Mouse (Mus musculus) limb, embryonic 15.5 days (tissue): Measurements from ENCODE around the gene Fxr1. TPM values are rescaled to one million over a fixed set of nuclear protein-coding genes. Genes with fewer than 3 reads are reported as not detected.
"Not testable (repeated sequence)": the region's sequence is repeated elsewhere in the genome, so short reads cannot be mapped to it uniquely, and the experiment has no call there.

Source experiments
- ATAC-seq: fragments of 200-750 bp; cut with Nextera tagmentation; 2 replicates; pipeline ENCODE4 v1.8.0; 2017; ENCODE audit warnings: low read depth, moderate TSS enrichment; ENCODE audit not compliant: insufficient number of reproducible peaks, low FRiP score, low TSS enrichment
- H3K27ac ChIP-seq: fragments of 300-500 bp; sonication (generic); 2 replicates; pipeline ENCODE4 v1.5.1; 2015; ENCODE audit warnings: moderate library complexity, mild to moderate bottlenecking, inconsistent platforms
- H3K27me3 ChIP-seq: fragments of 300-500 bp; sonication (generic); 2 replicates; pipeline ENCODE4 v1.6.1; 2015; ENCODE audit warnings: inconsistent platforms
- H3K36me3 ChIP-seq: fragments of 300-500 bp; sonication (generic); 2 replicates; pipeline ENCODE4 v1.6.1; 2015; ENCODE audit warnings: inconsistent platforms
- H3K4me1 ChIP-seq: fragments of 300-500 bp; sonication (generic); 2 replicates; pipeline ENCODE4 v1.6.1; 2015; ENCODE audit warnings: inconsistent platforms
- H3K4me2 ChIP-seq: fragments of 300-500 bp; sonication (generic); 2 replicates; pipeline ENCODE4 v1.6.1; 2015; ENCODE audit warnings: mild to moderate bottlenecking, inconsistent platforms
- H3K4me3 ChIP-seq: fragments of 300-500 bp; sonication (generic); 2 replicates; pipeline ENCODE4 v1.5.1; 2015; ENCODE audit warnings: mild to moderate bottlenecking, inconsistent platforms
- H3K9ac ChIP-seq: fragments of 300-500 bp; sonication (generic); 2 replicates; pipeline ENCODE4 v1.6.1; 2015; ENCODE audit warnings: inconsistent platforms
- H3K9me3 ChIP-seq: fragments of 300-500 bp; sonication (generic); 2 replicates; pipeline ENCODE4 v1.6.1; 2016; ENCODE audit warnings: inconsistent platforms
- WGBS: fragments of 180-500 bp; shearing (Covaris S2); methylation state at CpG from one replicate; pipeline ENCODE4 v1.1.7; 2015; 5-methylcytosine and 5-hydroxymethylcytosine counted together
- polyA plus RNA-seq: library from polyadenylated mRNA; unstranded; fragments of >200 nt; fragmentation: Nextera tagmentation; extraction: Ambion mirVana; gene quantifications from 2 replicates; pipeline ENCODE4 v1.2.1, GENCODE M21; 2015

The Fxr1 gene
- 54.0 and 58.6 TPM in 2 replicates for polyA plus RNA-seq

DNA sequence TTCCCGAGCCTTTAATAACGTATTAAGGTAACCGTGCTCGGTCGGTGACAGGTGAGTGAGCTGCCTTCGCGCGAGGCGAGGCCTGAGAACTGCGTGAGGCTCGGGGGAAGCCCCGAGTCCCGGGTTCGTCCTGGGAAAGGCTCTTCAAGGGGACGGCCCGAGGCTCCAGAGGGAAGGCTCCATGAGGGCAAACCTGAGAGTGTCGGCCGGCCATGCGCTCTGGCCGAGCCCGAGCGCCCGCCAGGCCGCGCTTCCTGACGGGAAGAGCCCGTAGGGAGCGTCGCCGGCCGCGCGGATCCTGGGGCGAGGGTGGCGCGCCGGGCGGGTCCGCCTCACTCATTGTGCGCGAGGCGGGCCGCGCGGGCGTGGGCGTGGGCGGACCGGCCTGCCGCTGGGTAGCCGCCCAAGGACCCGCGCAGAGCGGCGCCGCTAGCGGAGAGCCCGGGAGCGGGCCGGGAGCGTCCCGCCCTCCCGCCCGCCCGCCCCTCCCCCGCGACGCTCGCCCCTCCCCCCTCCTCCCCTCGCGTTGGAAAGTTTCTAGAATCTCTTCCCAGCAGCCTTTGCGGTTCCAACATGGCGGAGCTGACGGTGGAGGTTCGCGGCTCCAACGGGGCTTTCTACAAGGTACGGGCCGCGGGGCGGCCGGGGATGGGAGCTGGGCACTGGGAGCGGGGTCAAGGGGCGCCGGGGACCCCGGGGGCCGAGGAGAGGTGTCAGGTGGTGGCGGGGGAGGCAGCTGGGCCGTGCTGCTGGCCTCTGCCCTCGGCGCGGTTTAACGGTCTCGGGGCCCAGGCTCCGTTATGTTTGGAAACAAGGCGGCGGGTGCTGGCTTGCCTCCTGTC, at the start of gene Fxr1:
Gene Fxr1, plus strand, starts transcription at position 404 of the 842 bp plus-strand sequence.
- H3K9me3 ChIP-seq: no peaks in the 10 kb centered on the region
- ATAC-seq: peak; percentile 98
- H3K9ac ChIP-seq: peak within 1 kb of the TSS; percentile 99
- no peaks in the 10 kb centered on the region for H3K27me3 ChIP-seq
- WGBS: under 1% methylated on average over 57 of the region's 97 CpGs
- H3K4me2 ChIP-seq: peak within 1 kb of the TSS; percentile 68
- H3K36me3 ChIP-seq: no peaks in the 10 kb centered on the region
- peak within 1 kb of the TSS; percentile 95 for H3K27ac ChIP-seq
- peak within 1 kb of the TSS; percentile 91 for H3K4me3 ChIP-seq
- H3K4me1 ChIP-seq: 0 out of 2 replicates have a peak, but pooled peaks cover 2% of the 10 kb centered on the region

- WGBS: 58% methylated on average over 6 of the region's 6 CpGs
- Histone ChIP-seq H3K4me3 (no peak overlapping the region), H3K9me3 (no peaks in the 10 kb centered on the region), H3K9ac (no peak overlapping the region), H3K27ac (no peak overlapping the region), H3K27me3 (no peaks in the 10 kb centered on the region), H3K36me3 (no peaks in the 10 kb centered on the region), H3K4me2 (no peak overlapping the region), H3K4me1 (no peaks in the 10 kb centered on the region)
- no peak for ATAC-seq
These were observed 40.3 kb upstream of the Fxr1 start for GRCm38 (mm10) chr3:33979395-33979794.

DNA sequence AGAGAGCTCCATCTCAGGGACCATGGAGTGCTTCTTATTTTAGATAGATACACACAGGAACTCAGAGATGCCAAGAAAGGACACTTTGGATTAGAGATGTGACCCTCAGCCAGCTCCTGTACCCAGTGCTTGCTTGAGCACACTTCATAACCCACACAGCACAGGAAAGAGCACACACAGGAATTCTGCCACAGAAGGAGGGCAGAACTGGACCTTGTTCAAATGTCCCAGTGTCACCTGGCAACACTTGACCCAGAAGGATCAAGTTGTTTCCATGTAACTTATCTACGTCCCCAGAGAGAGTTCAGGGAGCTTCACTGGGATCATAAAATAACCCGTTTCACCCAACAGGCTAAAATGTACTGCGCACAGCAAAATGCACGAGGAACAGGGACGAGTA, 37.0 kb upstream of the Fxr1 start:
- Histone ChIP-seq H3K27me3 (no peaks in the 10 kb centered on the region), H3K27ac (no peak overlapping the region), H3K4me1 (no peaks in the 10 kb centered on the region), H3K9me3 (no peaks in the 10 kb centered on the region), H3K4me2 (no peak overlapping the region), H3K4me3 (no peak overlapping the region), H3K36me3 (no peaks in the 10 kb centered on the region), H3K9ac (no peak overlapping the region)
- WGBS: 75% methylated on average over 5 of the region's 5 CpGs
- ATAC-seq: no peak

GRCm38 (mm10) chr3:33989302-33989701, 30.4 kb upstream of the Fxr1 start:
- Histone ChIP-seq H3K4me3 (no peak overlapping the region), H3K4me1 (no peaks in the 10 kb centered on the region), H3K27me3 (no peaks in the 10 kb centered on the region), H3K9ac (no peak overlapping the region), H3K36me3 (no peaks in the 10 kb centered on the region), H3K9me3 (no peaks in the 10 kb centered on the region), H3K27ac (no peak overlapping the region), H3K4me2 (no peak overlapping the region)
- no peak for ATAC-seq
- WGBS: 83% methylated on average over 8 of the region's 8 CpGs

DNA sequence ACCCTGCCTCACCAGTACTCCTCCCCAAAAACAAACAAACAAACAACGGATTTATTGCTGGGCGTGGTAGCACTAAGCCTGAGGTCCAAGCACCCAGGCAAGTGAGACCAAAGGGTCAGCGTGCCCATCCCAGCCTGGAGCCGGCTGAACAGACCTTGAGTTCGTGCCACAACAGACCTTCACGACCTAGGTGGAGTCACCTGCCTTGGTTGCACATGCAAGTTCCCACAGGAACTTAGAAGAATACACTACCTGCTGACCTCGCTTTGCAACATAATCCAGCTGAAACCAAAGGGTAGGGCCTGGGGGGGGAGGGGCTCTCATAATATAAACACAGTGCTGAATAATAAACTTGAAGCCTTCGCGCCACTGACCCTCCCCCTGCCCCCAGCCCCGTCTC, 29.3 kb upstream of the Fxr1 start:
- Histone ChIP-seq H3K36me3 (no peaks in the 10 kb centered on the region), H3K4me2 (no peak overlapping the region), H3K9ac (no peak overlapping the region), H3K27me3 (no peaks in the 10 kb centered on the region), H3K9me3 (no peaks in the 10 kb centered on the region), H3K4me3 (no peak overlapping the region), H3K4me1 (no peaks in the 10 kb centered on the region), H3K27ac (no peak overlapping the region)
- WGBS: 68% methylated on average over 10 of the region's 10 CpGs
- ATAC-seq: no peak

- no peak for ATAC-seq
- no peaks in the 10 kb centered on the region for H3K36me3 ChIP-seq
- no peaks in the 10 kb centered on the region for H3K4me1 ChIP-seq
- no peaks in the 10 kb centered on the region for H3K9me3 ChIP-seq
- H3K4me3 ChIP-seq: no peak overlapping the region
- H3K27ac ChIP-seq: no peak overlapping the region
- 68% methylated on average over 8 of the region's 8 CpGs for WGBS
- no peak overlapping the region for H3K4me2 ChIP-seq
- H3K9ac ChIP-seq: no peak overlapping the region
- H3K27me3 ChIP-seq: no peaks in the 10 kb centered on the region
These were observed 28.8 kb upstream of the Fxr1 start for GRCm38 (mm10) chr3:33990921-33991320.

DNA sequence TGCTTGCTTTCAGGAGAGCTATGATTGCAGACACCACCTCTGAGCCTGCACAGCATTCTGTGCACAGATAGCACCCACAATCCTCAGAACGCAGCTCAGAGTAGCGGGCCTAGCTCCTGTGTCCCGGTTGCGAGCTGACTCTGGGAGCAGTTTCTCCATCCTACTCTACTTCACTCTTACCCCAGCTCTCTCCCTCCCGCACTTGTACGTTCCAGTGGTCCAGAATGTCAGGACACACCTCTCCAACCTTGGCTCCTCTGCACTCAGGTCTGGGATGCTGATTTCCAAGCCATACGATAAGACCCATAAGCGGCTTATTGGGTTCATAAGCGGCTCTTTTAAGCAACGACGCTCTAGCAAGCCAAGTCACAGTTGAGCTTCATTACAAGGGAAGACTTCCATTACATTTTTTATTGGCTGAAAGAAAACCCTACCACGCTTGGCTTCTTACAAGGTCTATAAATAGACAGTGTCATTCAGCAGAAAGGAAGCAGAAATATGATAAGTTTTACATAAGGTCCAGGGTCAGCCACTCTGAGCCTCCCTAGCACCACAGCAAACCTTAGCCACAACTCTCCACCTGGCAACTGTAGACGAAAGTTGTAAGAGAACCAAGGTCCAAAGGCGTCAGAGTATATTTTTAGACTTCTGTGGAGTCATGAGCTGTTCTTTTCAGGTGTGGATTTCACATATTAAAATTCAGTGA, 26.2 kb upstream of the Fxr1 start:
- no peaks in the 10 kb centered on the region for H3K27me3 ChIP-seq
- no peak overlapping the region for H3K4me2 ChIP-seq
- H3K4me3 ChIP-seq: no peak overlapping the region
- no peaks in the 10 kb centered on the region for H3K9me3 ChIP-seq
- no peaks in the 10 kb centered on the region for H3K4me1 ChIP-seq
- no peak for ATAC-seq
- H3K36me3 ChIP-seq: no peaks in the 10 kb centered on the region
- 70% methylated on average over 14 of the region's 14 CpGs for WGBS
- no peak overlapping the region for H3K27ac ChIP-seq
- no peak overlapping the region for H3K9ac ChIP-seq

DNA sequence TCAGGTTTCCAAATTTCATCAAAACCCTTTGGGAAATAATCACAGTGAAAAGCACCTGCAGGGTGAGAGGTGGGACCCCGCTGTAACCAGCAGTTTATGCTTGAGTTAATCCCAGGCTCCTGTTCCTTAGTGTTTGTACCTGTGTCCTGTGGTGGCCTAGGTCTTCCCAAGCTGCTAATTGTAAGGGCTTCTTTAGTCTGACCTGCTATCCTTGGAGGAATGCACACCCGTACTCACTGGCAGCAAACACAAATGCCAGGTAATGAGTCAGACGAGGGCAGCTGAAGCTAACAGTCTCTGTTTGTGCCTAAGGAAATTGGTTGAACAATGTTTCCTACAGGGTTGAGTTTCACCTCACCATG, 25.6 kb upstream of the Fxr1 start:
- Histone ChIP-seq H3K4me2 (no peak overlapping the region), H3K27ac (no peak overlapping the region), H3K9ac (no peak overlapping the region), H3K4me1 (no peaks in the 10 kb centered on the region), H3K36me3 (no peaks in the 10 kb centered on the region), H3K9me3 (no peaks in the 10 kb centered on the region), H3K27me3 (no peaks in the 10 kb centered on the region), H3K4me3 (no peak overlapping the region)
- no peak for ATAC-seq
- WGBS: 35% methylated on average over 3 of the region's 3 CpGs

- H3K27ac ChIP-seq, H3K9me3 ChIP-seq, H3K27me3 ChIP-seq, H3K4me3 ChIP-seq, H3K36me3 ChIP-seq, H3K4me1 ChIP-seq, H3K9ac ChIP-seq, H3K4me2 ChIP-seq, ATAC-seq: not testable (repeated sequence)
These were observed 18.1 kb upstream of the Fxr1 start for GRCm38 (mm10) chr3:34001691-34002090.

GRCm38 (mm10) chr3:34003860-34004259, 15.9 kb upstream of the Fxr1 start:
- Histone ChIP-seq H3K27ac (no peak overlapping the region), H3K4me2 (no peak overlapping the region), H3K36me3 (no peaks in the 10 kb centered on the region), H3K9me3 (no peaks in the 10 kb centered on the region), H3K27me3 (no peaks in the 10 kb centered on the region), H3K4me3 (no peak overlapping the region), H3K9ac (no peak overlapping the region), H3K4me1 (no peaks in the 10 kb centered on the region)
- 70% methylated on average over 3 of the region's 3 CpGs for WGBS
- no peak for ATAC-seq

DNA sequence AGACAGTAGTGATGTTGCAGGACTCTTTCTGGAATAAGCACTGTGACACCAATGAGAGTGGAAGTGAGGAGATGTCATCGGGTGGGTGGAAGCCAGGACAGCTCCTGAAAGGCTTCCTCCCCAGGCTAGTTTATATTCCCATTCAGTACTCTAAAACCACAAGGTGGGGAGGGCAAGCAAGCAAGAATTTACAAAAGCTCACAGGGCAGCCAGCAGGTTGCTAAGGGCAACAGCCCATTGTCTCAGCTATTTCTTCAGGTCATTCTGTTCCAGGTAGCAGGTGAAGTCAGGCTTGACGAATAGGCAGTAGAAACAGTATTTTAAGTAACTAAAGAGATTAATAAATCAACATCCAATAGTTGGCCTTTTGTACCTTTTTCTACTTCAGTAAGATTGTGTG, 13.4 kb upstream of the Fxr1 start:
- Histone ChIP-seq H3K4me3 (no peak overlapping the region), H3K4me2 (no peak overlapping the region), H3K27ac (no peak overlapping the region), H3K9ac (no peak overlapping the region), H3K9me3 (no peaks in the 10 kb centered on the region), H3K27me3 (no peaks in the 10 kb centered on the region), H3K4me1 (no peaks in the 10 kb centered on the region), H3K36me3 (no peaks in the 10 kb centered on the region)
- ATAC-seq: no peak
- WGBS: 54% methylated on average over 2 of the region's 2 CpGs

GRCm38 (mm10) chr3:34006824-34007223, 12.9 kb upstream of the Fxr1 start:
- H3K36me3 ChIP-seq: no peaks in the 10 kb centered on the region
- H3K4me3 ChIP-seq: no peak overlapping the region
- no peak overlapping the region for H3K27ac ChIP-seq
- WGBS: 51% methylated on average over 3 of the region's 3 CpGs
- no peaks in the 10 kb centered on the region for H3K9me3 ChIP-seq
- ATAC-seq: no peak
- no peak overlapping the region for H3K9ac ChIP-seq
- H3K4me2 ChIP-seq: no peak overlapping the region
- H3K4me1 ChIP-seq: no peaks in the 10 kb centered on the region
- H3K27me3 ChIP-seq: no peaks in the 10 kb centered on the region
